Mouse (Mus musculus): ENCODE measurements around the gene Cpt1b. TPM values are rescaled to one million over a fixed set of nuclear protein-coding genes. Genes with fewer than 3 reads are reported as not detected.

The Cpt1b gene
- 0.08 TPM in 1 of 2 replicates, not detected in the other for polyA plus RNA-seq (2012)

- Histone ChIP-seq H3K9me3 (ENCODE audit: control insufficient read depth, low read length) (no peaks in the 10 kb centered on the region), H3K4me1 (ENCODE audit: control insufficient read depth) (peaks cover 32% of the 10 kb centered on the region), H3K36me3 (ENCODE audit: control insufficient read depth) (peaks cover 47% of the 10 kb centered on the region), H3K27me3 (ENCODE audit: control insufficient read depth) (no peaks in the 10 kb centered on the region), H3K4me3 (replicated peaks) (peak within 1 kb of the TSS; percentile 26)
- TF ChIP-seq GATA1 (IDR thresholded peaks at IDR 0.05; ENCODE audit: low read length) = no peak
- no peak for TF ChIP-seq TAL1 (IDR thresholded peaks at IDR 0.05; ENCODE audit: low read length)
Observed at GRCm38 (mm10) chr15:89425711-89426121, at the start of gene Cpt1b. Gene Cpt1b, minus strand, starts transcription at chr15:89425863.

- H3K9me3 ChIP-seq (ENCODE audit: control insufficient read depth, low read length) = no peaks in the 10 kb centered on the region
- no peaks in the 10 kb centered on the region; the same call in 1 of the 2 replicates for H3K36me3 ChIP-seq (ENCODE audit: control insufficient read depth)
- H3K4me1 ChIP-seq (ENCODE audit: control insufficient read depth) = peaks cover 27% of the 10 kb centered on the region
- H3K4me3 ChIP-seq (replicated peaks) = peak overlapping the region; percentile 71
- H3K27me3 ChIP-seq (ENCODE audit: control insufficient read depth) = no peaks in the 10 kb centered on the region
- TF ChIP-seq TAL1 (IDR thresholded peaks at IDR 0.05; ENCODE audit: low read length) (no peak), GATA1 (IDR thresholded peaks at IDR 0.05; ENCODE audit: low read length) (no peak)
Observed at GRCm38 (mm10) chr15:89475293-89475600, 49.6 kb upstream of the Cpt1b start.

GRCm38 (mm10) chr15:89474596-89475292 is 49.1 kb upstream of the Cpt1b start:
- H3K4me1 ChIP-seq (ENCODE audit: control insufficient read depth) = peaks cover 27% of the 10 kb centered on the region
- H3K27me3 ChIP-seq (ENCODE audit: control insufficient read depth) = no peaks in the 10 kb centered on the region
- TF ChIP-seq GATA1 (IDR thresholded peaks at IDR 0.05; ENCODE audit: low read length) (no peak), TAL1 (IDR thresholded peaks at IDR 0.05; ENCODE audit: low read length) (no peak)
- no peak overlapping the region for H3K4me3 ChIP-seq (replicated peaks)
- H3K36me3 ChIP-seq (ENCODE audit: control insufficient read depth) = no peaks in the 10 kb centered on the region; the same call in 1 of the 2 replicates
- no peaks in the 10 kb centered on the region for H3K9me3 ChIP-seq (ENCODE audit: control insufficient read depth, low read length)

- no peaks in the 10 kb centered on the region; the same call in 1 of the 2 replicates for H3K36me3 ChIP-seq (ENCODE audit: control insufficient read depth)
- H3K9me3 ChIP-seq (ENCODE audit: control insufficient read depth, low read length) = no peaks in the 10 kb centered on the region
- no peak overlapping the region for H3K4me3 ChIP-seq (replicated peaks)
- H3K27me3 ChIP-seq (ENCODE audit: control insufficient read depth) = no peaks in the 10 kb centered on the region
- H3K4me1 ChIP-seq (ENCODE audit: control insufficient read depth) = peaks cover 27% of the 10 kb centered on the region
- no peak for TF ChIP-seq GATA1 (IDR thresholded peaks at IDR 0.05; ENCODE audit: low read length)
- TF ChIP-seq TAL1 (IDR thresholded peaks at IDR 0.05; ENCODE audit: low read length) = no peak
Observed at GRCm38 (mm10) chr15:89473921-89474320, 48.3 kb upstream of the Cpt1b start.

GRCm38 (mm10) chr15:89473370-89473769 is 47.7 kb upstream of the Cpt1b start:
- TF ChIP-seq GATA1 (IDR thresholded peaks at IDR 0.05; ENCODE audit: low read length) = no peak
- no peak for TF ChIP-seq TAL1 (IDR thresholded peaks at IDR 0.05; ENCODE audit: low read length)
- Histone ChIP-seq H3K27me3 (ENCODE audit: control insufficient read depth) (no peaks in the 10 kb centered on the region), H3K9me3 (ENCODE audit: control insufficient read depth, low read length) (no peaks in the 10 kb centered on the region), H3K4me1 (ENCODE audit: control insufficient read depth) (peaks cover 27% of the 10 kb centered on the region), H3K36me3 (ENCODE audit: control insufficient read depth) (no peaks in the 10 kb centered on the region; the same call in 1 of the 2 replicates), H3K4me3 (replicated peaks) (no peak overlapping the region)

GRCm38 (mm10) chr15:89471476-89471875 is 45.8 kb upstream of the Cpt1b start:
- Histone ChIP-seq H3K4me3 (replicated peaks) (no peak overlapping the region), H3K4me1 (ENCODE audit: control insufficient read depth) (peaks cover 20% of the 10 kb centered on the region), H3K36me3 (ENCODE audit: control insufficient read depth) (no peaks in the 10 kb centered on the region; the same call in 1 of the 2 replicates)

GRCm38 (mm10) chr15:89468577-89468976 is 42.9 kb upstream of the Cpt1b start:
- no peaks in the 10 kb centered on the region for H3K36me3 ChIP-seq (ENCODE audit: control insufficient read depth)
- 0 out of 2 replicates have a peak, but pooled peaks cover 2% of the 10 kb centered on the region for H3K4me1 ChIP-seq (ENCODE audit: control insufficient read depth)
- no peaks in the 10 kb centered on the region for H3K27me3 ChIP-seq (ENCODE audit: control insufficient read depth)
- no peak overlapping the region for H3K4me3 ChIP-seq (replicated peaks)
- TF ChIP-seq TAL1 (IDR thresholded peaks at IDR 0.05; ENCODE audit: low read length) (no peak), GATA1 (IDR thresholded peaks at IDR 0.05; ENCODE audit: low read length) (no peak)
- H3K9me3 ChIP-seq (ENCODE audit: control insufficient read depth, low read length) = no peaks in the 10 kb centered on the region

More at GRCm38 (mm10) chr15:89471476-89471875, 45.8 kb upstream of the Cpt1b start:
- TF ChIP-seq TAL1 (IDR thresholded peaks at IDR 0.05; ENCODE audit: low read length) = no peak
- no peak for TF ChIP-seq GATA1 (IDR thresholded peaks at IDR 0.05; ENCODE audit: low read length)
- Histone ChIP-seq H3K9me3 (ENCODE audit: control insufficient read depth, low read length) (no peaks in the 10 kb centered on the region), H3K27me3 (ENCODE audit: control insufficient read depth) (no peaks in the 10 kb centered on the region)

- Histone ChIP-seq H3K36me3 (ENCODE audit: control insufficient read depth) (no peaks in the 10 kb centered on the region), H3K27me3 (ENCODE audit: control insufficient read depth) (no peaks in the 10 kb centered on the region; the same call in 1 of the 2 replicates), H3K4me3 (replicated peaks) (no peak overlapping the region), H3K9me3 (ENCODE audit: control insufficient read depth, low read length) (no peaks in the 10 kb centered on the region), H3K4me1 (ENCODE audit: control insufficient read depth) (0 out of 2 replicates have a peak, but pooled peaks cover 2% of the 10 kb centered on the region)
- TF ChIP-seq TAL1 (IDR thresholded peaks at IDR 0.05; ENCODE audit: low read length) (no peak), GATA1 (IDR thresholded peaks at IDR 0.05; ENCODE audit: low read length) (no peak)
Observed at GRCm38 (mm10) chr15:89465052-89465451, 39.4 kb upstream of the Cpt1b start.

GRCm38 (mm10) chr15:89463334-89464235 is 37.9 kb upstream of the Cpt1b start:
- no peak overlapping the region for H3K4me3 ChIP-seq (replicated peaks)
- H3K36me3 ChIP-seq (ENCODE audit: control insufficient read depth) = no peaks in the 10 kb centered on the region
- TF ChIP-seq TAL1 (IDR thresholded peaks at IDR 0.05; ENCODE audit: low read length) (no peak), GATA1 (IDR thresholded peaks at IDR 0.05; ENCODE audit: low read length) (no peak)
- H3K9me3 ChIP-seq (ENCODE audit: control insufficient read depth, low read length) = no peaks in the 10 kb centered on the region
- H3K4me1 ChIP-seq (ENCODE audit: control insufficient read depth) = 0 out of 2 replicates have a peak, but pooled peaks cover 2% of the 10 kb centered on the region
- peaks cover 6% of the 10 kb centered on the region for H3K27me3 ChIP-seq (ENCODE audit: control insufficient read depth)

Measured in erythroblast, embryonic 14.5 days (primary cell).